Mouse (Mus musculus): ENCODE results near the gene Abtb2. TPM values are rescaled to one million over a fixed set of nuclear protein-coding genes. Genes with fewer than 3 reads are reported as not detected.
A peak's percentile ranks its signal among the peaks of the same experiment; 100 is the strongest.

Abtb2 gene
- polyA plus RNA-seq, 1 experiment from 2014 or later, result 17.6 TPM

GRCm38 (mm10) chr2:103632926-103633250, 66.8 kb downstream of the Abtb2 start:
- Histone ChIP-seq H3K36me3 (no peaks in the 10 kb centered on the region), H3K4me3 (no peak overlapping the region), H3K27me3 (ENCODE audit: low read depth, poor library complexity, severe bottlenecking) (no peaks in the 10 kb centered on the region), H3K4me1 (peaks cover 58% of the 10 kb centered on the region), H3K9me3 (replicated peaks) (no peaks in the 10 kb centered on the region), H3K27ac (0 out of 2 replicates have a peak overlapping the region, but pooled peaks have one; percentile 26)
- no peak for DNase-seq (ENCODE audit: low spot score)
- 82% methylated on average over 2 of the region's 2 CpGs for WGBS

GRCm38 (mm10) chr2:103635731-103636487, 69.8 kb downstream of the Abtb2 start:
- no peaks in the 10 kb centered on the region for H3K27me3 ChIP-seq (ENCODE audit: low read depth, poor library complexity, severe bottlenecking)
- peaks cover 61% of the 10 kb centered on the region for H3K4me1 ChIP-seq
- H3K9me3 ChIP-seq (replicated peaks), result no peaks in the 10 kb centered on the region
- 93% methylated on average over 3 of the region's 3 CpGs for WGBS
- H3K27ac ChIP-seq, result no peak overlapping the region
- H3K36me3 ChIP-seq, result no peaks in the 10 kb centered on the region
- DNase-seq (ENCODE audit: low spot score), result no peak
- H3K4me3 ChIP-seq, result no peak overlapping the region

- H3K4me1 ChIP-seq, result peaks cover 63% of the 10 kb centered on the region
- no peaks in the 10 kb centered on the region for H3K9me3 ChIP-seq (replicated peaks)
- no peaks in the 10 kb centered on the region for H3K36me3 ChIP-seq
- H3K4me3 ChIP-seq, result no peak overlapping the region
- no peak overlapping the region for H3K27ac ChIP-seq
- no peak for DNase-seq (ENCODE audit: low spot score)
- WGBS, result 95% methylated on average over 1 of the region's 1 CpGs
- no peaks in the 10 kb centered on the region for H3K27me3 ChIP-seq (ENCODE audit: low read depth, poor library complexity, severe bottlenecking)
Observed at GRCm38 (mm10) chr2:103637385-103637784, 71.3 kb downstream of the Abtb2 start.

GRCm38 (mm10) chr2:103637943-103638342, 71.8 kb downstream of the Abtb2 start:
- no peak overlapping the region for H3K27ac ChIP-seq
- no peak for DNase-seq (ENCODE audit: low spot score)
- H3K27me3 ChIP-seq (ENCODE audit: low read depth, poor library complexity, severe bottlenecking), result no peaks in the 10 kb centered on the region
- no peak overlapping the region for H3K4me3 ChIP-seq
- peaks cover 61% of the 10 kb centered on the region for H3K4me1 ChIP-seq
- H3K9me3 ChIP-seq (replicated peaks), result no peaks in the 10 kb centered on the region
- 98% methylated on average over 5 of the region's 5 CpGs for WGBS
- H3K36me3 ChIP-seq, result no peaks in the 10 kb centered on the region

GRCm38 (mm10) chr2:103639701-103640100, 73.6 kb downstream of the Abtb2 start:
- DNase-seq (ENCODE audit: low spot score), result no peak
- Histone ChIP-seq H3K27ac (peak overlapping the region; percentile 51), H3K4me1 (peaks cover 72% of the 10 kb centered on the region), H3K9me3 (replicated peaks) (no peaks in the 10 kb centered on the region), H3K4me3 (no peak overlapping the region), H3K36me3 (no peaks in the 10 kb centered on the region), H3K27me3 (ENCODE audit: low read depth, poor library complexity, severe bottlenecking) (no peaks in the 10 kb centered on the region)
- WGBS, result 7% methylated on average over 2 of the region's 2 CpGs

GRCm38 (mm10) chr2:103640861-103641260, 74.8 kb downstream of the Abtb2 start:
- WGBS, result 61% methylated on average over 2 of the region's 2 CpGs
- no peaks in the 10 kb centered on the region for H3K9me3 ChIP-seq (replicated peaks)
- H3K27ac ChIP-seq, result peak overlapping the region; percentile 51
- no peaks in the 10 kb centered on the region for H3K27me3 ChIP-seq (ENCODE audit: low read depth, poor library complexity, severe bottlenecking)
- DNase-seq (ENCODE audit: low spot score), result no peak
- peaks cover 73% of the 10 kb centered on the region for H3K4me1 ChIP-seq
- H3K36me3 ChIP-seq, result no peaks in the 10 kb centered on the region
- H3K4me3 ChIP-seq, result no peak overlapping the region

GRCm38 (mm10) chr2:103643584-103644211, 77.6 kb downstream of the Abtb2 start:
- 51% methylated on average over 4 of the region's 4 CpGs for WGBS
- no peak overlapping the region for H3K4me3 ChIP-seq
- peaks cover 62% of the 10 kb centered on the region for H3K4me1 ChIP-seq
- H3K9me3 ChIP-seq (replicated peaks), result no peaks in the 10 kb centered on the region
- H3K27me3 ChIP-seq (ENCODE audit: low read depth, poor library complexity, severe bottlenecking), result no peaks in the 10 kb centered on the region
- no peaks in the 10 kb centered on the region for H3K36me3 ChIP-seq
- DNase-seq (ENCODE audit: low spot score), result no peak
- no peak overlapping the region for H3K27ac ChIP-seq

GRCm38 (mm10) chr2:103644418-103644817, 78.3 kb downstream of the Abtb2 start:
- no peak for DNase-seq (ENCODE audit: low spot score)

GRCm38 (mm10) chr2:103650314-103650879, 84.3 kb downstream of the Abtb2 start:
- WGBS, result 80% methylated on average over 2 of the region's 2 CpGs
- Histone ChIP-seq H3K4me3 (no peak overlapping the region), H3K27ac (no peak overlapping the region), H3K4me1 (peaks cover 17% of the 10 kb centered on the region), H3K27me3 (ENCODE audit: low read depth, poor library complexity, severe bottlenecking) (no peaks in the 10 kb centered on the region), H3K9me3 (replicated peaks) (no peaks in the 10 kb centered on the region), H3K36me3 (no peaks in the 10 kb centered on the region)
- no peak for DNase-seq (ENCODE audit: low spot score)

More at GRCm38 (mm10) chr2:103644418-103644817, 78.3 kb downstream of the Abtb2 start:
- Histone ChIP-seq H3K27me3 (ENCODE audit: low read depth, poor library complexity, severe bottlenecking) (no peaks in the 10 kb centered on the region), H3K9me3 (replicated peaks) (no peaks in the 10 kb centered on the region), H3K36me3 (no peaks in the 10 kb centered on the region), H3K4me3 (no peak overlapping the region), H3K4me1 (peaks cover 58% of the 10 kb centered on the region), H3K27ac (no peak overlapping the region)
- 50% methylated on average over 1 of the region's 1 CpGs for WGBS

GRCm38 (mm10) chr2:103652121-103652520, 86.0 kb downstream of the Abtb2 start:
- Histone ChIP-seq H3K27ac (no peak overlapping the region), H3K4me1 (peaks cover 24% of the 10 kb centered on the region), H3K9me3 (replicated peaks) (no peaks in the 10 kb centered on the region), H3K36me3 (no peaks in the 10 kb centered on the region), H3K4me3 (no peak overlapping the region), H3K27me3 (ENCODE audit: low read depth, poor library complexity, severe bottlenecking) (no peaks in the 10 kb centered on the region)
- no peak for DNase-seq (ENCODE audit: low spot score)
- WGBS, result 80% methylated on average over 4 of the region's 4 CpGs

GRCm38 (mm10) chr2:103655037-103655436, 88.9 kb downstream of the Abtb2 start:
- Histone ChIP-seq H3K4me3 (no peak overlapping the region), H3K27me3 (ENCODE audit: low read depth, poor library complexity, severe bottlenecking) (no peaks in the 10 kb centered on the region), H3K27ac (no peak overlapping the region), H3K9me3 (replicated peaks) (no peaks in the 10 kb centered on the region), H3K36me3 (no peaks in the 10 kb centered on the region), H3K4me1 (peaks cover 27% of the 10 kb centered on the region)
- 87% methylated on average over 1 of the region's 1 CpGs for WGBS
- no peak for DNase-seq (ENCODE audit: low spot score)

- Histone ChIP-seq H3K4me3 (no peak overlapping the region), H3K4me1 (peaks cover 30% of the 10 kb centered on the region), H3K27me3 (ENCODE audit: low read depth, poor library complexity, severe bottlenecking) (no peaks in the 10 kb centered on the region), H3K9me3 (replicated peaks) (no peaks in the 10 kb centered on the region), H3K36me3 (no peaks in the 10 kb centered on the region), H3K27ac (no peak overlapping the region)
- DNase-seq (ENCODE audit: low spot score), result no peak
Observed at GRCm38 (mm10) chr2:103656028-103656427, 89.9 kb downstream of the Abtb2 start.

GRCm38 (mm10) chr2:103659167-103659566, 93.1 kb downstream of the Abtb2 start:
- H3K4me3 ChIP-seq, result no peak overlapping the region
- WGBS, result 87% methylated on average over 4 of the region's 4 CpGs
- H3K9me3 ChIP-seq (replicated peaks), result no peaks in the 10 kb centered on the region
- H3K27me3 ChIP-seq (ENCODE audit: low read depth, poor library complexity, severe bottlenecking), result no peaks in the 10 kb centered on the region
- DNase-seq (ENCODE audit: low spot score), result no peak
- H3K27ac ChIP-seq, result no peak overlapping the region
- H3K36me3 ChIP-seq, result no peaks in the 10 kb centered on the region
- H3K4me1 ChIP-seq, result peaks cover 36% of the 10 kb centered on the region
